Mouse (Mus musculus): Measurements from ENCODE around the gene Adssl1. TPM values are rescaled to one million over a fixed set of nuclear protein-coding genes. Genes with fewer than 3 reads are reported as not detected.

Adssl1 gene
- polyA plus RNA-seq, 1 experiment from 2014 or later: 2.1 TPM

GRCm38 (mm10) chr12:112609031-112609430 is 10.8 kb upstream of the Adssl1 start:
- no peaks in the 10 kb centered on the region for H3K9me3 ChIP-seq (replicated peaks; ENCODE audit: control insufficient read depth, low read length)
- H3K36me3 ChIP-seq (ENCODE audit: control insufficient read depth, insufficient read depth, low read length): no peaks in the 10 kb centered on the region
- WGBS: 88% methylated on average over 10 of the region's 10 CpGs
- H3K27ac ChIP-seq (ENCODE audit: low read depth, low read length): no peak overlapping the region
- H3K9ac ChIP-seq (ENCODE audit: low read length): no peak overlapping the region
- H3K4me1 ChIP-seq (ENCODE audit: control insufficient read depth, insufficient read depth, low read length): no peaks in the 10 kb centered on the region
- DNase-seq (ENCODE audit: low spot score): no peak
- H3K4me2 ChIP-seq (ENCODE audit: low read length): no peak overlapping the region
- H3K27me3 ChIP-seq (replicated peaks; ENCODE audit: control insufficient read depth, insufficient read depth, low read length): no peaks in the 10 kb centered on the region
- H3K4me3 ChIP-seq (ENCODE audit: low read depth, low read length): no peak overlapping the region
- no peak for ATAC-seq

- no peak for DNase-seq (ENCODE audit: low spot score)
- 73% methylated on average over 9 of the region's 9 CpGs for WGBS
- H3K36me3 ChIP-seq (ENCODE audit: control insufficient read depth, insufficient read depth, low read length): no peaks in the 10 kb centered on the region
- no peak overlapping the region for H3K9ac ChIP-seq (ENCODE audit: low read length)
- no peaks in the 10 kb centered on the region for H3K9me3 ChIP-seq (replicated peaks; ENCODE audit: control insufficient read depth, low read length)
- ATAC-seq: no peak
- no peak overlapping the region for H3K4me2 ChIP-seq (ENCODE audit: low read length)
- H3K27me3 ChIP-seq (replicated peaks; ENCODE audit: control insufficient read depth, insufficient read depth, low read length): peaks cover 19% of the 10 kb centered on the region
- H3K4me1 ChIP-seq (ENCODE audit: control insufficient read depth, insufficient read depth, low read length): peaks cover 8% of the 10 kb centered on the region; the same call in 1 of the 2 replicates
- no peak overlapping the region for H3K27ac ChIP-seq (ENCODE audit: low read depth, low read length)
- H3K4me3 ChIP-seq (ENCODE audit: low read depth, low read length): no peak overlapping the region
These were observed 3.2 kb upstream of the Adssl1 start for GRCm38 (mm10) chr12:112616668-112617067.

- peaks cover 8% of the 10 kb centered on the region; the same call in 1 of the 2 replicates for H3K4me1 ChIP-seq (ENCODE audit: control insufficient read depth, insufficient read depth, low read length)
- no peak overlapping the region for H3K4me3 ChIP-seq (ENCODE audit: low read depth, low read length)
- peaks cover 19% of the 10 kb centered on the region for H3K27me3 ChIP-seq (replicated peaks; ENCODE audit: control insufficient read depth, insufficient read depth, low read length)
- no peak overlapping the region for H3K9ac ChIP-seq (ENCODE audit: low read length)
- 81% methylated on average over 11 of the region's 11 CpGs for WGBS
- no peak overlapping the region; the same call in 1 of the 2 replicates for H3K27ac ChIP-seq (ENCODE audit: low read depth, low read length)
- H3K9me3 ChIP-seq (replicated peaks; ENCODE audit: control insufficient read depth, low read length): no peaks in the 10 kb centered on the region
- H3K36me3 ChIP-seq (ENCODE audit: control insufficient read depth, insufficient read depth, low read length): no peaks in the 10 kb centered on the region
- DNase-seq (ENCODE audit: low spot score): no peak
- H3K4me2 ChIP-seq (ENCODE audit: low read length): no peak overlapping the region
- ATAC-seq: no peak
These were observed 2.7 kb upstream of the Adssl1 start for GRCm38 (mm10) chr12:112617184-112617583.

- no peak overlapping the region for H3K9ac ChIP-seq (ENCODE audit: low read length)
- DNase-seq (ENCODE audit: low spot score): peak; percentile 71
- H3K9me3 ChIP-seq (replicated peaks; ENCODE audit: control insufficient read depth, low read length): no peaks in the 10 kb centered on the region
- peaks cover 8% of the 10 kb centered on the region; the same call in 1 of the 2 replicates for H3K4me1 ChIP-seq (ENCODE audit: control insufficient read depth, insufficient read depth, low read length)
- H3K36me3 ChIP-seq (ENCODE audit: control insufficient read depth, insufficient read depth, low read length): no peaks in the 10 kb centered on the region
- peak; percentile 64 for ATAC-seq
- H3K4me3 ChIP-seq (ENCODE audit: low read depth, low read length): no peak overlapping the region
- H3K27me3 ChIP-seq (replicated peaks; ENCODE audit: control insufficient read depth, insufficient read depth, low read length): peaks cover 19% of the 10 kb centered on the region
- H3K27ac ChIP-seq (ENCODE audit: low read depth, low read length): no peak overlapping the region
- WGBS: 11% methylated on average over 8 of the region's 8 CpGs
- no peak overlapping the region for H3K4me2 ChIP-seq (ENCODE audit: low read length)
These were observed 1.9 kb upstream of the Adssl1 start for GRCm38 (mm10) chr12:112617898-112618380.

GRCm38 (mm10) chr12:112618981-112619685 is 712 bp upstream of the Adssl1 start:
- ATAC-seq (no peak), DNase-seq (ENCODE audit: low spot score) (no peak)
- peaks cover 19% of the 10 kb centered on the region for H3K27me3 ChIP-seq (replicated peaks; ENCODE audit: control insufficient read depth, insufficient read depth, low read length)
- peak overlapping the region; percentile 45 for H3K4me3 ChIP-seq (ENCODE audit: low read depth, low read length)
- no peaks in the 10 kb centered on the region for H3K9me3 ChIP-seq (replicated peaks; ENCODE audit: control insufficient read depth, low read length)
- H3K27ac ChIP-seq (ENCODE audit: low read depth, low read length): no peak overlapping the region
- H3K4me2 ChIP-seq (ENCODE audit: low read length): peak overlapping the region; percentile 96
- peaks cover 8% of the 10 kb centered on the region; the same call in 1 of the 2 replicates for H3K4me1 ChIP-seq (ENCODE audit: control insufficient read depth, insufficient read depth, low read length)
- H3K36me3 ChIP-seq (ENCODE audit: control insufficient read depth, insufficient read depth, low read length): no peaks in the 10 kb centered on the region
- 35% methylated on average over 13 of the region's 13 CpGs for WGBS
- H3K9ac ChIP-seq (ENCODE audit: low read length): peak overlapping the region; percentile 69

- peak overlapping the region; percentile 45 for H3K4me3 ChIP-seq (ENCODE audit: low read depth, low read length)
- H3K36me3 ChIP-seq (ENCODE audit: control insufficient read depth, insufficient read depth, low read length): no peaks in the 10 kb centered on the region
- no peaks in the 10 kb centered on the region for H3K9me3 ChIP-seq (replicated peaks; ENCODE audit: control insufficient read depth, low read length)
- peaks cover 19% of the 10 kb centered on the region for H3K27me3 ChIP-seq (replicated peaks; ENCODE audit: control insufficient read depth, insufficient read depth, low read length)
- H3K27ac ChIP-seq (ENCODE audit: low read depth, low read length): no peak overlapping the region
- H3K4me2 ChIP-seq (ENCODE audit: low read length): peak overlapping the region; percentile 96
- ATAC-seq: 0 out of 2 replicates have a peak, but pooled peaks have one; percentile 3
- WGBS: 18% methylated on average over 16 of the region's 16 CpGs
- no peak for DNase-seq (ENCODE audit: low spot score)
- H3K4me1 ChIP-seq (ENCODE audit: control insufficient read depth, insufficient read depth, low read length): peaks cover 8% of the 10 kb centered on the region; the same call in 1 of the 2 replicates
- peak overlapping the region; percentile 69 for H3K9ac ChIP-seq (ENCODE audit: low read length)
These were observed 663 bp downstream of the Adssl1 start for GRCm38 (mm10) chr12:112620354-112621061.

- H3K27me3 ChIP-seq (replicated peaks; ENCODE audit: control insufficient read depth, insufficient read depth, low read length): peaks cover 19% of the 10 kb centered on the region
- 86% methylated on average over 3 of the region's 3 CpGs for WGBS
- H3K27ac ChIP-seq (ENCODE audit: low read depth, low read length): no peak overlapping the region
- DNase-seq (ENCODE audit: low spot score): no peak
- peaks cover 8% of the 10 kb centered on the region; the same call in 1 of the 2 replicates for H3K4me1 ChIP-seq (ENCODE audit: control insufficient read depth, insufficient read depth, low read length)
- H3K4me2 ChIP-seq (ENCODE audit: low read length): no peak overlapping the region
- no peak overlapping the region for H3K9ac ChIP-seq (ENCODE audit: low read length)
- H3K4me3 ChIP-seq (ENCODE audit: low read depth, low read length): no peak overlapping the region
- no peaks in the 10 kb centered on the region for H3K9me3 ChIP-seq (replicated peaks; ENCODE audit: control insufficient read depth, low read length)
- ATAC-seq: no peak
- no peaks in the 10 kb centered on the region for H3K36me3 ChIP-seq (ENCODE audit: control insufficient read depth, insufficient read depth, low read length)
These were observed 2.1 kb downstream of the Adssl1 start for GRCm38 (mm10) chr12:112621900-112622299.

GRCm38 (mm10) chr12:112623742-112624141 is 3.9 kb downstream of the Adssl1 start:
- H3K9me3 ChIP-seq (replicated peaks; ENCODE audit: control insufficient read depth, low read length): no peaks in the 10 kb centered on the region
- H3K36me3 ChIP-seq (ENCODE audit: control insufficient read depth, insufficient read depth, low read length): no peaks in the 10 kb centered on the region
- ATAC-seq: peak; percentile 55
- 19% methylated on average over 2 of the region's 2 CpGs for WGBS
- H3K4me1 ChIP-seq (ENCODE audit: control insufficient read depth, insufficient read depth, low read length): peaks cover 8% of the 10 kb centered on the region; the same call in 1 of the 2 replicates
- no peak overlapping the region for H3K4me3 ChIP-seq (ENCODE audit: low read depth, low read length)
- no peak overlapping the region for H3K4me2 ChIP-seq (ENCODE audit: low read length)
- H3K9ac ChIP-seq (ENCODE audit: low read length): no peak overlapping the region
- no peak overlapping the region for H3K27ac ChIP-seq (ENCODE audit: low read depth, low read length)
- peaks cover 17% of the 10 kb centered on the region for H3K27me3 ChIP-seq (replicated peaks; ENCODE audit: control insufficient read depth, insufficient read depth, low read length)
- DNase-seq (ENCODE audit: low spot score): peak; percentile 68

All from forebrain, embryonic 14.5 days (tissue).